Mouse (Mus musculus) Patski (cell line): ENCODE results near the gene Hoxb8. TPM values are rescaled to one million over a fixed set of nuclear protein-coding genes. Genes with fewer than 3 reads are reported as not detected.

Source experiments
- ATAC-seq: fragments of 100-300 bp; one replicate; pipeline ENCODE4 v1.8.0; 2021
- CTCF ChIA-PET: fragments of 350-600 bp; sonication (Branson Sonifier 250); formaldehyde crosslinking; loops from one replicate; lab custom pipeline; 2022; ENCODE audit warnings: inconsistent platforms; lab: Charles Lee
- POLR2A ChIA-PET: fragments of 350-600 bp; sonication (Branson Sonifier 250); formaldehyde crosslinking; loops from one replicate; lab custom pipeline; 2022; ENCODE audit warnings: antibody characterized with exemption, inconsistent platforms; lab: Charles Lee
- DNase-seq: peaks from one replicate; pipeline ENCODE4 v3.0.0-alpha.2; 2011; ENCODE audit warnings: low read depth, low spot score
- H3K27me3 ChIP-seq: fragments of 371-371 bp; one replicate; pipeline ENCODE4 v1.5.1; 2021
- CTCF ChIP-seq: fragments of 100-300 bp; IDR thresholded peaks from one replicate; pipeline ENCODE4 v1.5.1; 2021
- in situ Hi-C: fragments of 300-500 bp; cut with MboI; formaldehyde crosslinking; loops from 3 replicates; pipeline ENCODE4 v1.11.1; 2018; ENCODE audit warnings: low pct_unique_long_range_greater_than_20kb, mixed read lengths
- polyA plus RNA-seq: library from polyadenylated mRNA; unstranded; gene quantifications from one replicate; pipeline ENCODE4 v1.2.3, GENCODE M21; 2021

Gene Hoxb8
- polyA plus RNA-seq, 1 experiment from 2014 or later: 118 TPM

- no peaks in the 10 kb centered on the region for H3K27me3 ChIP-seq
- CTCF ChIA-PET: interaction anchor here (1.3 to 12.6 kb wide), 3 partner anchors 11 to 350 kb away, joined by 3 to 215 read pairs (median 7); partner anchors contain the start of genes Hoxb5 and Hoxb6
- no peak for TF ChIP-seq CTCF
- ATAC-seq (peak; percentile 4), DNase-seq (no peak)
- POLR2A ChIA-PET: interaction anchor here (0.5 to 42.9 kb wide), 10 partner anchors 9 to 590 kb away, joined by 3 to 1274 read pairs (median 5); partner anchors contain the start of genes Hoxb4, Hoxb5, Hoxb6 and Hoxb7
- in situ Hi-C loops: loop anchor here (25.0 kb wide), 1 partner anchor 1185 kb away; the partner anchor contains the start of gene Itga3
These were observed 9.4 kb upstream of the Hoxb8 start for GRCm38 (mm10) chr11:96272024-96272921.

- H3K27me3 ChIP-seq: no peaks in the 10 kb centered on the region
- DNase-seq (no peak), ATAC-seq (no peak)
- ChIA-PET POLR2A (interaction anchor here (0.6 to 42.9 kb wide), 4 partner anchors 9 to 154 kb away, joined by 3 to 1274 read pairs (median 10); partner anchors contain the start of genes Hoxb4, Hoxb5, Hoxb6 and Hoxb7), CTCF (interaction anchor here (12.6 kb wide), 1 partner anchor 26 kb away, joined by 215 read pairs; the partner anchor contains the start of genes Hoxb5 and Hoxb6)
- TF ChIP-seq CTCF: no peak
- in situ Hi-C loops: loop anchor here (25.0 kb wide), 1 partner anchor 1187 kb away; the partner anchor contains the start of gene Itga3
These were observed 7.3 kb upstream of the Hoxb8 start for GRCm38 (mm10) chr11:96274428-96274827.

GRCm38 (mm10) chr11:96275896-96276295, 5.8 kb upstream of the Hoxb8 start:
- in situ Hi-C loops: loop anchor here (5.0 kb wide), 1 partner anchor 396 kb away; no protein-coding TSS in a partner anchor
- no peaks in the 10 kb centered on the region for H3K27me3 ChIP-seq
- ChIA-PET CTCF (interaction anchor here (1.2 to 12.6 kb wide), 5 partner anchors 9 to 462 kb away, joined by 3 to 215 read pairs (median 3); partner anchors contain the start of genes Hoxb5 and Hoxb6), POLR2A (interaction anchor here (0.7 to 42.9 kb wide), 5 partner anchors 8 to 401 kb away, joined by 3 to 1274 read pairs (median 3); partner anchors contain the start of genes Hoxb4, Hoxb5, Hoxb6 and Hoxb7)
- ATAC-seq (no peak), DNase-seq (no peak)
- no peak for TF ChIP-seq CTCF

GRCm38 (mm10) chr11:96277151-96278044, 4.3 kb upstream of the Hoxb8 start:
- no peak for ATAC-seq
- no peak for TF ChIP-seq CTCF
- no peak for DNase-seq
- in situ Hi-C loops: loop anchor here (5.0 kb wide), 1 partner anchor 395 kb away; no protein-coding TSS in a partner anchor
- CTCF ChIA-PET: interaction anchor here (1.2 to 12.6 kb wide), 4 partner anchors 16 to 345 kb away, joined by 3 to 215 read pairs (median 40); partner anchors contain the start of genes Hoxb5 and Hoxb6
- POLR2A ChIA-PET: interaction anchor here (0.7 to 42.9 kb wide), 11 partner anchors 8 to 450 kb away, joined by 3 to 1274 read pairs (median 5); partner anchors contain the start of genes Hoxb4, Hoxb5, Hoxb6 and Hoxb7
- no peaks in the 10 kb centered on the region for H3K27me3 ChIP-seq

GRCm38 (mm10) chr11:96278324-96278723, 3.4 kb upstream of the Hoxb8 start:
- no peaks in the 10 kb centered on the region for H3K27me3 ChIP-seq
- POLR2A ChIA-PET: interaction anchor here (0.6 to 42.9 kb wide), 15 partner anchors 9 to 461 kb away, joined by 3 to 1274 read pairs (median 5); partner anchors contain the start of genes Hoxb2, Hoxb4, Hoxb5 and Hoxb6

GRCm38 (mm10) chr11:96278773-96279172, 2.9 kb upstream of the Hoxb8 start:
- TF ChIP-seq CTCF: no peak
- ChIA-PET CTCF (interaction anchor here (0.7 to 12.6 kb wide), 17 partner anchors 9 to 395 kb away, joined by 3 to 215 read pairs (median 5); partner anchors contain the start of genes Hoxb3, Hoxb5 and Hoxb6), POLR2A (interaction anchor here (0.6 to 42.9 kb wide), 17 partner anchors 23 to 574 kb away, joined by 3 to 1274 read pairs (median 5); partner anchors contain the start of genes Hoxb2, Hoxb4, Hoxb5 and Hoxb6)
- ATAC-seq (no peak), DNase-seq (peak; percentile 90)
- in situ Hi-C loops: loop anchor here (5.0 kb wide), 1 partner anchor 394 kb away; no protein-coding TSS in a partner anchor
- H3K27me3 ChIP-seq: no peaks in the 10 kb centered on the region

More at GRCm38 (mm10) chr11:96278324-96278723, 3.4 kb upstream of the Hoxb8 start:
- ATAC-seq (no peak), DNase-seq (no peak)
- CTCF ChIA-PET: interaction anchor here (0.7 to 12.6 kb wide), 11 partner anchors 22 to 395 kb away, joined by 3 to 215 read pairs (median 6); partner anchors contain the start of genes Hoxb3, Hoxb5 and Hoxb6
- no peak for TF ChIP-seq CTCF
- in situ Hi-C loops: loop anchor here (5.0 kb wide), 1 partner anchor 394 kb away; no protein-coding TSS in a partner anchor

GRCm38 (mm10) chr11:96279421-96280233, 2.1 kb upstream of the Hoxb8 start:
- in situ Hi-C loops: loop anchor here (5.0 kb wide), 1 partner anchor 393 kb away; no protein-coding TSS in a partner anchor
- ATAC-seq: no peak
- TF ChIP-seq CTCF: no peak
- H3K27me3 ChIP-seq: no peaks in the 10 kb centered on the region
- CTCF ChIA-PET: interaction anchor here (0.7 to 12.6 kb wide), 20 partner anchors 8 to 464 kb away, joined by 3 to 215 read pairs (median 4); partner anchors contain the start of genes Hoxb3, Hoxb5 and Hoxb6
- DNase-seq: no peak
- POLR2A ChIA-PET: interaction anchor here (0.5 to 42.9 kb wide), 18 partner anchors 23 to 574 kb away, joined by 3 to 1274 read pairs (median 4); partner anchors contain the start of genes Hoxb2, Hoxb3, Hoxb4 and Hoxb5
